Mouse (Mus musculus) left cerebral cortex, adult 18-20 months (tissue): ENCODE measurements around the gene Klhdc9. TPM values are rescaled to one million over a fixed set of nuclear protein-coding genes. Genes with fewer than 3 reads are reported as not detected.

Source experiments
- DNase-seq, 2 experiments: peaks; one replicate each; pipeline ENCODE4 v3.0.0; 2021 to 2022; ENCODE audit warnings: low spot score in 2 of 2, mixed read lengths in 1 of 2
- total RNA-seq, 2 experiments: library from RNA; stranded (reverse); gene quantifications; 2 replicates each; pipeline ENCODE4 v1.2.3; 2021

Klhdc9 gene
- total RNA-seq, 2 experiments from 2014 or later = 7.1 to 8.0 TPM

DNA sequence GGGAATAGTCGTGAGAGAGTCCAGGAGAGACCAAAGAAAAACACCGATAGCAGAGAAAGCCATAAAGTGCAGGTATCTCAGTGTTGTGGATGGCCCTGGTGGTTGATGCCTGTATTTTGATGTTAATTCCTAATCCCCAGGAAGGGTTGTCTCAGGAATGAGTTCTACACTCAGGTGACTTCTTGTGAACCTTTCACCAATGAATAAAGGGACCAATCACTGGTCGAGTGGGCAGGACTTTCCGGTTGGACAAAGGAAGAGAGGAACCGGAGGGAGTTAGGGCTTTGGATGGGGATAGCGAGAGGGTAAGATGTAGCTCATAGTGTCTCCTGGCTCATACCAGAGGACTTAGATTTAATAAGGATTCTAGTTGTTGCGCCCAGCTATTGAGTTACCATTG is 40.9 kb downstream of the Klhdc9 start:
- no peak for DNase-seq

DNA sequence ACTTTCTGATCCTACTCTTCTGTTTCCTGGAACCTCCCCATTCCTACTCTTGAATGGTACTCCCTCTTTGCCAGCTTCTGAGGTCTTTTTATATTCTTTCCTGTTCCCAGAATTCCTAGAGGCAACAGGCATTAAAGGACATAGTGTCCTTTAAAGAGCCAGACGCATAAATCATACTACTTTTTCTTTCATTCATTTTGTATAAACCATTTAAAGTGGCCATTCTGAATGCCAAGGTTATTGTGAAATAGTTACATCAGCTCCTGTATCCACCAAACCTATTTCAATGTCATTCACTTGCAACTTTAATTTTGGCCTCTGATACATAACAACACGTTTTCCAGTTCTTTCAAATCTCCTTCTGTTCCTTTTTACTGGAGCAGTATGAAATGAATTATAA is 51.3 kb downstream of the Klhdc9 start:
- no peak for DNase-seq

Other genes starting within 250 kb of the Klhdc9 start
- under 1 TPM in 1 of 2 experiments, not detected in 1; 0.79 TPM for gene Cfap126, start 246.9 kb downstream of the Klhdc9 start, total RNA-seq
- 100 to 1,000 TPM; 195 to 207 TPM for gene Sdhc, start 210.2 kb downstream of the Klhdc9 start, total RNA-seq
- not detected for gene Mpz, start 210.1 kb downstream of the Klhdc9 start, total RNA-seq
- gene Pcp4l1, start 164.5 kb downstream of the Klhdc9 start, total RNA-seq = 100 to 1,000 TPM; 114 to 132 TPM
- under 1 TPM; 0.12 to 0.14 TPM for gene Nr1i3, start 146.8 kb downstream of the Klhdc9 start, total RNA-seq
- 10 to 100 TPM; 84.2 to 90.5 TPM for gene Tomm40l, start 138.3 kb downstream of the Klhdc9 start, total RNA-seq
- gene Apoa2, start 135.7 kb downstream of the Klhdc9 start, total RNA-seq = 1 to 10 TPM; 1.8 to 3.1 TPM
- 10 to 100 TPM; 13.7 to 14.7 TPM for gene Fcer1g, start 126.4 kb downstream of the Klhdc9 start, total RNA-seq
- gene Adamts4, start 110.4 kb downstream of the Klhdc9 start, total RNA-seq = 1 to 10 TPM; 5.9 to 8.9 TPM
- 100 to 1,000 TPM; 280 to 286 TPM for gene Ndufs2, start 109.4 kb downstream of the Klhdc9 start, total RNA-seq
- 10 to 100 TPM; 64.3 to 71.8 TPM for gene B4galt3, start 90.5 kb downstream of the Klhdc9 start, total RNA-seq
- gene Ppox, start 79.6 kb downstream of the Klhdc9 start, total RNA-seq = 10 to 100 TPM; 26.9 to 27.8 TPM
- gene Usp21, start 72.8 kb downstream of the Klhdc9 start, total RNA-seq = 10 to 100 TPM; 54.5 to 63.0 TPM
- gene Ufc1, start 65.8 kb downstream of the Klhdc9 start, total RNA-seq = 100 to 1,000 TPM; 104 to 112 TPM
- gene Dedd, start 31.7 kb downstream of the Klhdc9 start, total RNA-seq = 10 to 100 TPM; 43.7 to 43.9 TPM
- gene Nit1, start 15.2 kb downstream of the Klhdc9 start, total RNA-seq = 10 to 100 TPM; 43.3 to 47.9 TPM
- gene Pfdn2, start 15.1 kb downstream of the Klhdc9 start, total RNA-seq = 100 to 1,000 TPM; 189 to 191 TPM
- 1 to 10 TPM; 3.6 to 4.7 TPM for gene Nectin4, start 9.3 kb upstream of the Klhdc9 start, total RNA-seq
- gene Arhgap30, start 28.2 kb upstream of the Klhdc9 start, total RNA-seq = 1 to 10 TPM; 2.2 to 2.6 TPM
- 100 to 1,000 TPM in 1 of 2 experiments, 10 to 100 TPM in 1; 99.0 to 105 TPM for gene Usf1, start 50.5 kb upstream of the Klhdc9 start, total RNA-seq
- gene Tstd1, start 58.1 kb upstream of the Klhdc9 start, total RNA-seq = 1 to 10 TPM; 1.4 to 2.3 TPM
- gene F11r, start 76.7 kb upstream of the Klhdc9 start, total RNA-seq = 1 to 10 TPM; 4.5 to 5.4 TPM
- gene Alyref2, start 142.7 kb upstream of the Klhdc9 start, total RNA-seq = 1 to 10 TPM; 5.7 to 5.8 TPM
- gene Itln1, start 174.5 kb upstream of the Klhdc9 start, total RNA-seq = not detected
- gene Cd244a, start 198.4 kb upstream of the Klhdc9 start, total RNA-seq = under 1 TPM in 1 of 2 experiments, not detected in 1; 0.16 TPM
- gene Ly9, start 246.6 kb upstream of the Klhdc9 start, total RNA-seq = not detected